Comparison of ENCODE assay signal across 5 mouse cellular contexts in genomic region chr7:28243943-28244342, GRCm38 (mm10). TPM values are rescaled to one million over a fixed set of nuclear protein-coding genes. Genes with fewer than 3 reads are reported as not detected.
"Had no signal": no experiment of that assay in that cellular context is flagged by ENCODE, and none has a peak within 500 bp of the region (broad histone marks: within the 10 kb centered on the region; RNA-seq: fewer than 3 reads in every experiment).

No protein-coding gene starts in this region.

RNA-seq across cellular contexts. Expression of gene Selenov, which starts 47.0 kb away (rescaled TPM):
- total RNA-seq: neutrophil, adult 5-6 weeks had no signal
- polyA plus RNA-seq: small intestine, adult 2 months; spleen, adult 2 months; thymus, postnatal 0 days; urinary bladder, adult 2 months had no signal

RNA-seq across cellular contexts. Expression of gene Dll3, which starts 58.1 kb away (rescaled TPM):
- polyA plus RNA-seq: spleen, adult 2 months; urinary bladder, adult 2 months had no signal
